Mouse (Mus musculus) mature B cell (primary cell): ENCODE measurements around the gene Gpm6b.

Source experiments
- in situ Hi-C: fragments of 300-500 bp; cut with MboI; formaldehyde crosslinking; loops from 2 replicates; pipeline ENCODE4 v1.14.3; 2019

Gpm6b gene

DNA sequence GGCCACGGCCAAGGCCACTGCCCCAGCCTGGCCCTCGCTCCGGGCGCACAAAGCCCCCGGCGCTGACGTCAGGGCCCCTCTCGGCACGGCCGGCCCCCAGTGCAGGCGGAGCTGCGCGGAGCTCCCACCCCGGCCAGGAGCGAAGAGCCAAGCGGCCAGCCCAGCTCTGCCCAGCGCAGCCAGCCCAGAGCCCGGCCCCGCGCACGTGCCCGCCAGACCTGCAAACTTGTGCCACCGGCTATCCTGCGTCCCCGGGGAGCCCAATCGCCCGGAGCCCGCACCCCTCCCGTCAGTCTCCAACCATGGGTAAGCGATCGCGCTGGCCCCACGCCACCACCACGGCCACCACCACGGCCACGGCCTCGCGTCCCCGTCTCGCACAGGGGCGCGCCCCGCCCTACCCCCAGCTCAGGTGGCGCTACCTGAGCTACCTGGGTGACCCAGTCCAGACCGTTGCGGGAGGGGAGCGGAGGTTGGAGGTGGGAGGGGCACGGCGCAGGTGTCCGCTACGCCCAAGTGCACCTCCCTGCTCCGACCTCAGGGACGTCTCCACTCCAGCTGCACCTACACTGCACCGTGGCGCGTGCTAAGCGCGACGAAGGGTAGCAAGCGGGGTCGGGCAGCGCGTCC is at the start of gene Gpm6b:
Gene Gpm6b, plus strand, starts transcription at position 81 of the 630 bp plus-strand sequence.
- in situ Hi-C loops = no loop called here

DNA sequence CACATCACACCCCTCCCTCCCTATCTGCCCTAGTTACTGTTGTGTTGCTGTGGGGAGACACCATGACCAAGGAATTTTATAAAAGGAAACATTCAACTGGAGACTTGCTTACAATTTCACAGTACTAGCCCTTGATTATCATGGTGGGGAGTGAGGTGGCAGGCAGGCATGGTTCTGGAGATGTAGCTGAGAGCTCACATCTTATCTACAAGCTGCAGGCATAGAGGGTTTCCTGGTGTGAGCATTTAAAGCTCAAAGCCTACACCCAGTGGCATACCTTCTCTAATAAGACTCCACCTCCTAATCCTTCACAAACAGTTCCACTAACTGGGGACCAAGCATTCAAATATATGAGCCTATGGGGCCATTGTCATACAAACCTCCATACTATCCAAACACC is 42.4 kb upstream of the Gpm6b start:
- in situ Hi-C loops = no loop called here

DNA sequence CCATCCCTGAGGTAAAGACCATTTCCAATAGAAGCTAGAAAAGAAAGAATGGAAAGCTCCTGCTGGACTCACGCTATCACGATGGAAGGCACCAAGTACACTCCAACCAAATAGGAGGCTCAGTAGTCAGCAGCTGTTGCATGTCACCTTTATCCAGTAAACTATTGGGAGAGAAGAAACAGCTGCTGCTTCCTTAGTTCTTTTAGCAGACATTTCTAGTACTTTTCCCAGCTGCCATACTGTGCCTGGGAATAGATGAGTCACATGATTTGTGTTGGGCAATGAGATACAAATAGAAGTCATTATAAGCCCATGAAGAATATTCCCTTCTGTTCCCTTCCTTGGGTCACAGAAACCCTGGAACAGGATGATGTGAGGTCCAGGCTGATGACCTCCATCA is 40.4 kb upstream of the Gpm6b start:
- in situ Hi-C loops = no loop called here

DNA sequence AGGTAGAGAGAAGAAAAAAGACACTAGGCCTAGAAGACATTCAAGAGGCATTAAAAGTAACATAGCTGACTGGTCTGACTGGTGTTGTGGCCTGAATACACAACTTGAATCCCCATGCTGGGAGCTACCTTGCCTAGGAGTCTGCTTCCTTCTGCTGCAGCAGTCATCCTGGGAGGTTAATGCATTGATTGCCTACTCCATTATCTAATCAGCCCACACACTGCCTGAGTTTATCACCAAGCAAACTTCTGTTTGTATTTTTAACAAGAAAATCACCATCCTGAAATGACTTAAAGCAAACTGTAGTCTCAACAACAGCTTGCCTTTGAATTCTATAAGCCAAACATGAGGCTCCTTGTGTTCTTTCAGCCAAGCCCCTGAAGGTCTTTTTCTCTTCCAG is 38.9 kb upstream of the Gpm6b start:
- in situ Hi-C loops = no loop called here

DNA sequence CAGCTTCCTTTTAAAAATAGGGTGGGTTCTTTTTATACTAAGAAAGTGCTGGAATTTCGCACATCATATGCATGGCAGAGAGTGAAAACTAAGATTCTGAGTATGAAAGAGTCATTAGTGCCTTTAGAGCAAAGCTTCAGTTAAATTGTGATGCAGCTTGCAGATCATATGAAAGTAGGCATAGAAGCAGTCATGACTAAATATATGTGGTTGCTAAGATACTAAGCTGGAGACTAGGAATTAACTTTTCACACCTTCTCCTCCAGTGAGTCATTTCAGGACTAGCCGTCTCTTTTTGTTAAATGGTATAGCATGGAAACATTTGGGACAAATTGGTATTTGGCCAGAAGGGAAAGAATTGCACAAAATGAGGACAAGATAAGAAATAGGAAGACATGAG is 24.1 kb upstream of the Gpm6b start:
- in situ Hi-C loops = no loop called here

- in situ Hi-C loops = no loop called here
Measured at GRCm38 (mm10) chrX:166216248-166216647, 22.5 kb upstream of the Gpm6b start.

GRCm38 (mm10) chrX:166216720-166217119 is 22.0 kb upstream of the Gpm6b start:
- in situ Hi-C loops = no loop called here

DNA sequence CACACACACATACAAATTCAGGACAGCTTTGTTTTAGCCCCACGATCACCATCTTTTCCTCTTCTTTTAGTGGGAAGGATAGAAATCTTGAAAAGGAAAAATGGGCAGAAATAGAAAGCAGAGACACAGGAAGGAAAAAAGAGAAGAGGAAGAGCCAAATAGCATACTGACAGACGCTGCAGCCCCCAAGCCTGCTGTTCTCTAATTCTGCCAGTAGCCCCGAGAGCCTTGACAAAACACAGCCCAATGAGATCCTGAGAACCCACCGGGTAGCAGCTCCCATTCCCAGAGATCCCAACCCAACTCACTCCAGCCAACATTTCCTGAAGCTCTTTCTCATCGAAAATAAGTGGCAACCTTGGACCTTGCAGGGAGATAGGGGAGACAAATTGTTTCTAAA is 19.4 kb upstream of the Gpm6b start:
- in situ Hi-C loops = no loop called here

GRCm38 (mm10) chrX:166226856-166227255 is 11.9 kb upstream of the Gpm6b start:
- in situ Hi-C loops = no loop called here

DNA sequence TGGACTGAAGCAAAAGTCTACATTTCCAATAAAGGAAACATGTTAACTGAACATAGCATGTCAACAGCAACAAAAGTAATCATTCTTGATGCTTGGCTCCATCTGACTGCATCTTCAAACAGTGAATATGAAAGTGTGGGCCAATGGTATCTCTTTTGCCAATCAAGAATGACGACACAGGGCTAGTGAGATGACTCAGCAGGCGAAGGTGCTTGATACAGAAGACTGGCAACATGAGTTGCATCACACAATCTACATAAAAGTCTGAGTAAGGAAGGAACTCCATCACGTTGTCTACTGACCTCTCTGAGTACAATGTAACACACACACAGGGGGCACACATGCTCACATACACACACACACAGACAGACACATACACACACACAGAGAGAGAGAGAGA is 9.0 kb upstream of the Gpm6b start:
- in situ Hi-C loops = no loop called here

DNA sequence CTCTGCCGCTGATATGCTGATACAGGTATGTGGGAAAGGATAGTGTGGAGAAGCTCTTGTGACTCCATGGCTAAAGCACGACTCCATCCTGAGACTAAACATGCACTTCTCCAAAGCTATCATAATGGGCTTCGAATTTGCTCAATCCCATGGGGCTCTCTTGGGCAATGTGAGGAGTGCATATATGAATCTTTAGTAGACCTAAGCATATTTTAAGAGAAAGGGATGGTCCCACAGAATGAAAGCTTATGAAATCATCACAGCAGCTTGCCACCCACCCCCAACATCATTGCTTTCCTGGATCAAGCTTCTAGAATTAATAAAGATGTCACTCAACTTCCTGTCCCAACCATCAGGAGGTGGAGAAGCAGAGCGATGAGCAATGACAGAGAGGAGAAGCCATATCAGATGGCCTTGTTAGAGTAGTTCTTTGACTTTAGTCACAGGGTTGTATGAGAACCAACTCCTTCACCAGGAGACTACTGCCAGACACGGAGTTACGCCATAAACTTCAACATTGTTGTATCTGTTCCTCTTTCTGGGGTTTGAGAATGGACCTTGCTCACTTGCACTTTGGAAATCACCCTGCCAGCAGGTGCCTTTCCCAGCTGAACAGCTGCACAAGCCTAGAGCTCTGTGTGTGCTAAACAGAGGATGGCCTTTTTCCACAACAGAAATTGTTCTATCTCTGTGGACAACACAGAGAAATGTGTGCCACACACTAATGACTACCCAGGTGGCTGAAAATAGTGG is 8.0 kb upstream of the Gpm6b start:
- in situ Hi-C loops = no loop called here

DNA sequence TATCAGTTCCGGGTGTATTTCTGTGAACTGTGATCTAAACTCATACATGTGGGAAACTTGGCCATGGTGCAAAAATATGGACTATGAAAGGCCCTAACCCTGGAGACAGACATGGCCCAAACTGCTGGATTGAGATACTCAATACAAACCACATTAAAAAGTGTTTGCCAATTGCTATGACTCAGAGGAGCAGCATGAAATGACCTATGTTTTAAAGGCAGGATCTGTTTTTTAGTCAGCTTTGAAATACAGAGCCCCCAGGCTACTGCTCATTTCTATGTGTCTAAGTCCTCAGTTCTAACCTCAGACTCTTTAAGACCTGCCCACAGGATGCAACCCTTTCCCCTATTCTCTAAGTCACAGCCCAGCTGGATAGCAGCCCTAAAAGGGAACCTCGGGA is 2.6 kb upstream of the Gpm6b start:
- in situ Hi-C loops = no loop called here

DNA sequence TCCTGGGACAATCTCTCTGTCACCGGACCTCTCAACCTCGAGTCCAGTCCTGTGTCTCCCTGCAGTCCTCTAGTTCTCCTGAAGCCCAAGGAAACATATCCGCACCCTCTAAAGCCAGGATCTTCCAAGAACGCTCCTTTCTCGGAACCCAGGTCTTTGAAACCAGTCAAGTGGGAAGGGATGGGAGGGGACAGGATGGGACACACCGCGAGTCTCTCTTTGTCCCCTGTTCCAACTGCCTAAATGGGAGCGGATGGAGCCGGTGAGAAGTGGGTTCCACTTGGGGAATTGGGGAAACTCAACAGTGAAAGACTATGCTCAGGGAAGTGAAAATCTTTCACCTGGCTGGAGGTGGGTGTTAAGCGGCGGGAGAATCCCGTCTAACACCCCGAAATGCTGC is 809 bp downstream of the Gpm6b start:
- in situ Hi-C loops = no loop called here

DNA sequence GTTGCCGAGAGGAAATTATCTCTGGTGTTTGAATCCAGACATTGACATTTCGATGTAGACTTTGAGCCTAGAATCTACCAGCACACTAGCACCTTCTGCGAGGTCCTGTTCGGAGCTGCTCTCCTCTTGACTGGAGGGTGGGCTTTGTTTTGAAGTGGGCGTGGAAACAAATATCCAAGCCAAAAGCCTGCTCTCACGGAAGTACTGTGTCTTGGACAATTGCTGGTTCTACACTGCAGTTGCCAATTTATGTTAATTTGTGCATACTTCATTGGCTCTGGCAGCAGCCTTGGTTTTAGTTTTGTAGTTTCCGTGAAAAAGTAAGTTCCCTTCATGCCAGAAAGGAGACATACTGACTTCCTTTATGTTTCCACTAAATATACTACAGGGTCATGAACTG is 2.0 kb downstream of the Gpm6b start:
- in situ Hi-C loops = no loop called here

DNA sequence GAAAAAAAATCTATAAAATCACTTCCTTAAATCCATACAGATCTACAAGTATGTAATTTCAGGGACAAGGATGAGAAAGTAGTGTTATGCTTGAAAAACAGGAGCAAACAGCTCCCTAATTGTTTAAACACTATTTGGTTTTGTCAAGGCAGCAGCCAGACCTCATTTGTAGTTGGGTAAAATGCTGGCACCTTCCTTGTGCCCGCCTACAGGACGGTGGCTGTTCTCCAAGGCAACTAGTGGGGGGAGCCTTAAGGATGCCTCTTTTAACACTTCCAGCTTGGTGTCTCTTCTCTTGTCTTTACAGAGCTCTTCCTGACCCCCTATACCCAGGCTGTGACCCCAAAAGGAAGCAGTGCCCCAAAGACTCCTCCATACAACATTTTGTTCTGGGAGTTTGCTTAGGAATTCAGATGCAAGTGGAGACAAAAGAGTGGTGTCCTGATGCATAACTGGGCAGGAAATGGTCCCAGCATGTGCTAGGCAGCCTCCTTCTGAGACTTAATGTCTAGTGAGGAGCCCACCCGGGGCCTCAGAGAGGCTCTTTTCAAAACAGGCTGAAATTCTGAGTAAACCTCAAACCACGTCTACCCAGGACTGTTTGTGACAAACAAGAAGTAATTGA is 4.7 kb downstream of the Gpm6b start:
- in situ Hi-C loops = no loop called here

DNA sequence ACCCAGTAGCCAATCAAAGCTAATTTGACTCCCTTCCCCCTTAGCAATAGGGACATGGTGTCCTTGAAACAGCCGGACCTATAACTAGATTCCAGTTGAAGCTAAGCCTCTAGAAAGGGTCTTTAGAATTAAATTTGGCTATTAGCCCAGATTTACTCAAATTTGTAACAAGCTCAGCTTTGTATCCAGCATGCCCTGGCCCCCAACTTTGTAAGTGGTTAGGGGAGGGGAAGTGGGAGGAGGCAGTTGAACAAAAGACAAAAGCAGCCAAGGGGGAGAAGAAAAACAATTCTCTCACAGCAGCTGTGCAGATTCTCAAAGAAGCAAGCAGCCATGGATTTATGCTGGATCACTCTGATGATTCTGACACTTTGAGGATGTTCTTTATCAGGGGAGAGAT is 32.8 kb downstream of the Gpm6b start:
- in situ Hi-C loops = no loop called here

DNA sequence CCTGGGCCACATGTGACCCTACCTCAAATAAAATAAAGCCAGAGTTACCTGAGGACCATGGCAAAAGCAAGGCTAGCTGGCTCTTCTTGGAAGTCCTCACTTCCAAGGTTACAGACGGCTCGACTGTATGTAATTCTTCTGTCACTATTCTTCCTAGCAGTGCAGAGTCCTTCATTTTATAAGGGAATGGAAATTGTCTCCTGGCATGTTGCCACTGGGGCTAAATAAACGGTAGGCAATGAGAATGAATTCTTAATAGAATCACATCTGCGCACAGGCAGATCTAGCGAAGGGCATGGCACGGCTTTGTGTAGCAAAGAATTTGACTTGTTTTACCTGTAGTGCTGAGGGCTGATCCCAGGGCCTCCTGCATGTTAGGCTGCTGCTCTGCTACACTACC is 33.9 kb downstream of the Gpm6b start:
- in situ Hi-C loops = no loop called here

GRCm38 (mm10) chrX:166279861-166280260 is 41.1 kb downstream of the Gpm6b start:
- in situ Hi-C loops = no loop called here

DNA sequence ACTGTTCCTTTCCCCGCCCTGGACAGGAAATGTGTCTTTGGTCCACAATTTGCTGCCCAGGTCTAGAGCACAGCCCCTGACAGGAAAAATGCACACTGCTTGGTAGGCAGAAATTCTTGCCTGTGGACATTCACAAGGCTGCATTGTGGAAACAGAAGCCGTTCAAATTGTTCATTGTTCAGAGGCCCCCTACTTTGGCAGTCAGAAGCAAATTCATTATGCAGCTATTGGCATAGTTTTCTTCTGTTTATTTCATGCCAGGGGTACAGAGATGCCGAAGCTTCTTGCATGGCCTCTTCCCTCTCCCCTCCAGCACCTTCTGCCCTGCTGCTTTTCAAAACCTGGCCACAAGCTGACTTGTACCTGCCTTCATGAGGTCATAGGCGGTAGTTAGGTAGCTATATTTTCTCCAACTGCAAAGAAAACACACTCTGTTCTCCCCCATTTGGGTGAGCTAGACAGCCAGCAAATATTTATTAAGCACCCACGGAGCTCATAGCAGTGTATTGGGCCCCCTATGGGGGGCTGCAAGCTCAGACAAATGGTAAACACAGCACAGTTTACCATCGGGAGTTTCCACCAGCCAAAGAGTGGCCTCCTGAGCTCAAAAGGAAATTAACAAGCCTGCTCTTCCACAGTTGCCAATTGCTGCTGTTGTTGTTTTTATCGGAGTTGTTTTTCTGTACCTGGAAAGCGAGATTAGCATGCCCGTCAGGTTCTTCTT is 48.2 kb downstream of the Gpm6b start:
- in situ Hi-C loops = no loop called here

- in situ Hi-C loops = no loop called here
Measured at GRCm38 (mm10) chrX:166291266-166291665, 52.6 kb downstream of the Gpm6b start.

- in situ Hi-C loops = no loop called here
Measured at GRCm38 (mm10) chrX:166293465-166293864, 54.8 kb downstream of the Gpm6b start.

- in situ Hi-C loops = no loop called here
Measured at GRCm38 (mm10) chrX:166302791-166303190, 64.1 kb downstream of the Gpm6b start.

DNA sequence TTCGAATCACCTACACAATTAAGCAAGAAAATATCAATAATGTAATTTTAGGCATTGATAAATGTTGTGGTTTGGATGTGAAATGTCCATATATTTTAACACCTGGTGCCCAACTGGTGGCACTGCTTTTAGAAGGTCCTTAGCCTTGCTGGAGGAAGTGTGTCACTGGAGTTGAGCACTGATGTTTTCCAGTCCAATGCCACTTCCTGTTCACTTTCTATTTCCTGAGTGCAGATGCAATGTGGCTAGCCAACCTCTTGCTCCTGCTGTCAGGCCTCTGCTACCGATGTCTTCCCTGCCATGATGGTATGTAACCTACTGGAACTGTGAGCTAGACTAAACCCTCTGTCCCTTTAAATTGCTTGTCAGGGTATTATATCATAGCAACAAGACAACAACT is 65.6 kb downstream of the Gpm6b start:
- in situ Hi-C loops = no loop called here
